Mouse (Mus musculus) liver, adult (tissue): Measurements from ENCODE around the gene Psmg3.

Experiments used
- GATA4 ChIP-seq: IDR thresholded peaks from 2 replicates; pipeline ENCODE4 v1.6.1; 2014; ENCODE audit warnings: mild to moderate bottlenecking, low read length; ENCODE audit not compliant: insufficient replicate concordance

Gene Psmg3

DNA sequence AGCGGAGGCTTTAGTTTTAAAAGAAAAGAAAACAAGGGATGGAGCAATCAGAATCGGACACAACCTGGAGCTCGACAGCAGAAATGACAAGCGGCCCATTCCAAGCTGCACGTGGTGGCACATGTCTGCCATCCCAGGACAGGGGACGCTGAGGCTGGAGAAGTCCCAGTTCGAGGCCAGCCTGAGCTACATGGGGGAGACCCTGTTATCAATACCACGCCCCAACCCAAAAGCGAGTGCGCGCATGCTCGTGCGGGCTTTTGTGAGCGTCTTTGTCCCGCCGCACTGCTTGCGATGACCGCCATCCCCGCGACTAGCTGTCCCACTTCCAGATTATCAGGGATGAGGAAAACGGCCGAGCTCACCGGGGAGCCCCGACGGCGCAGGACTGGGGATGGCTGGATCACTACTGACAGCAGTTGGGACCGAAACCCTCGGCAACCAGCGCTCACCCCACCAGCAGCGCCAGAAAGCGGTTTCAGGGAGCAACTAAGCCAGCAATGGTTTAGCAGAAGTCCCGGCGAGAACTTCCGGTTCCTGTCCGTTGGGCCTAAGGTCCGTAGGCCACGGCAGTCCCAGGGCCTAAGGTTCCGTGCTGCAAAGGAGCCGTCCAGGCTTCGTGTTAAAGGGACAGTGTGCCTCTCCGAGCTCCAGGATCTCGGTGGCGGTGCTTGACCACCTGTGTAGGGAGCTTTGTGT lies at the start of gene Psmg3, which contains the start of gene Gm26938:
Gene Psmg3 (minus strand): TSS at position 529 of the 699 bp plus-strand sequence.
Gene Gm26938 (minus strand): TSS at position 51 of the 699 bp plus-strand sequence.
- peak; percentile 17; the same call in 1 of the 2 replicates for TF ChIP-seq GATA4

DNA sequence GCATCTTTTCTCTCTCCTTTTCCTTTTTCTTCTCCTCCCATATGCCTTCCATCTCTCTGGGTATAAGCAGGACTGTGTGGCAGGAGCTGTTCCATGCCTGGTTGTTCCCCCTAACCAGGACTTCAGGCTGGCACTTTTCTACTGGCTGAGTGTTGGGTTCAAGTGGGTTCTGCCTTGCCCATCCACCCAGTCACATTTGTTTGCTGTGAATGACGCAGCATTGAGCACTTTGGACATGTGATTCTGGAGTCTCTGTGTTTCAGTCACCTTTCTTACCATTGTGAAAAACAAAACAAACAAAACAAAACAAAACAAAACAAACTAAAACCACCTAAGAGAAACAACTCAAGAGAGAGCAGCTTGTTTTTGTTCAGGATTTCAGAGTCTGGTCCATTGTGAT lies 44.8 kb upstream of the Psmg3 start:
- no peak for TF ChIP-seq GATA4

DNA sequence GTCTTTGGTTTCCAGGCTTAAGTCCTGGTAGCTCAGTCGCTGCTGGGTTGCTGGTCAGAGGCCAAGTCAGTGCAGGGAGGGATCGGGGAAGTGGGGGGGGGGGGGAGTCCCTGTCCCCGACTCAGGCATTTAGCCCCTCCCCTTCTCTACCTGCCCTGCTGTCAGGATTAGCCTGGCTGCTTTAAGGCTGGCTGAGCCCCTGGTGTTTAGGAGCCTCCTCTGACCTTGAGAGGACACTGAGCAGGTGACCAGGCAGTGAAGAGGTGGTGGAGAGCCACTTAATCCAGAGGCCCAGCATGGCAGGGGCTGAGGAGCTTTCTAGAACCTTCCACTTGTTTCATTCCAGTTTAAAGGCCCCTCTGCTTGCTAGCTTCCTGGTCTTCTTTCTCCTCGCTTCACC lies 44.2 kb upstream of the Psmg3 start:
- no peak for TF ChIP-seq GATA4

DNA sequence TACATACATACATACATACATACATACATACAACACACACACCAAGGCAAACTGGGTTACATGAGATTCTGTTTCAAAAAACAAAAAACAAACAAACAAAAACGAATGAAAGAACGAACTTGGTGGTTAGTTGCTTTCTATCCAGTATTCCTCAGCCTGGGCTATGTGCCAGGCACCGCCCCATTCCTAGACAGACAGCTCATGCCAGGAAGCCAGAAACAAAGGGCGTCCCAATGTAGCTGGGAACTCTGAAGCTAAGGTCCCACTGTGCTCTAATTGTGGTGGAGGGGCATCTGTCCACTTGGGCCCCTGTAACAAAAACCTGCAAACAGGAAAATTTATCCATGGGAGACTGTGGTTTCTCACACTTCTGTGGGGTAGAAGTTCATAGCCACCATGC lies 36.1 kb upstream of the Psmg3 start:
- no peak for TF ChIP-seq GATA4

DNA sequence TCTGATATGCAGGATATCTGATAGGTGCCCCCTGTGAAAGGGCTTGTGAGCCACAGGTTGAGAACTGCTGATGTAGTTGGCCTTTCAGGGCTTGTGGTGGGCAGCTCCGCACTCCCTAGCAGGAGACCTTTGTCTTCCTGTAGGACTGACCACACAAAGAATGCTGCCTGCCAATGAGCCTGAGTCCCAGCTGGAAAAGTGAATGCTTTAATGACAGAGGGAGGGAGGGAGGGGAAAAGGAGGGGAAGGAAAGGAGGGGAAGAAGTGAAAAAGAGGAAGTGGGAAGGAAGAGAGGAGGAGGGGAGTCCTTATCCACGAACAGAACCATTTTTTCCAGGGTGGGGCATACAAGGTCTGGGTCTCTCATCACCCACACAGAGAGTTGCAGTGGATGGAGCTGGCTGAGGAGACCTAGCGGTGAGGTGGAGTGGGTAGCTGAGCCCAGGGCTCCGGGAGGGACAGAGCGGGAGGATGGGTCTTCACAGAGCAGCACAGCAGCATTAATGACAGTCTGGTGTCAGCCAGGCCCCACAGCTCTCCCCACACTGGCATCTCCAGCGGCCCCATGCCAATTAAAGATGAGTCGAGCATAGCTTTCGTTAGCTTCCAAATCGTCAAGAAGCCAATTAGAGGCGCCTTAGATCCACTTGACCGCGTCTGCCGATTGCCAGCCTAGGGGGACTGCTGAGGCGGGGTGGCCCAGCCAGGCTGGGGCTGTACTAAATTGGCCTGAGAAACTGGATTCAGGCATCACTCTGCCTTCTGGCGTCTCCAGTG lies 33.8 kb upstream of the Psmg3 start:
- no peak for TF ChIP-seq GATA4

DNA sequence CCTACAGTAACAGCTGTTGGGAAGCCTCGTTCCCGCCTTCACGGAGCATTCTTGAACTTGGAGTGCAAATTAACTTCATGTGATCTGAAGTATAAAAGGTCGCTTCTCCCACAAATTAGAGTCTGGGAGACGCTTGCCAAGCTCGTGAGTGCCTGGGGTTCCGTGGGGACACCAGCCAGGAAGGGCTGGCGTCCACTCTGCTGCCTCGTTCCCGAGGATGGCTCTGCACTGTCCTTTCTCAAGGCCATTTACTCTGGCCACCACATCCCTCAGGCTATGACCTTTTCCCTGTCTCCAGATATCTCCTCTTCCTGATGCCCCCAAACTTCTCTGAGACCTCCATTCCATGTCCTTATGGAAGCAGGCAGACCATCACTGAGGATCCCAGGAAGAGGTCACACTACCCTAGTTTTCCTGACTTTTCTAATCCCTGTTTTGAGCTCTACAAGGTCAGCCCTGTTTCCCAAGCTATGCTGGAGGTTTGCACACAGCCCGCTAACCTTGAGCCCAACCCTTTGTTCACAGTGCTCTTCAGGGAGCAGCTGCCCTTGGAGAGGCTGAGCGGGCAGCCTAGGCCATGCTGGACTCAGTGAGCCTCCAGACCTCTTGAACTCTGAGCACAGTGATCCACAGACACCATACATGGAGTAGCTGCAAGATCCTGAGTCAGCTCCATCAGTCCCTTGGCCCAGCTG lies 23.1 kb upstream of the Psmg3 start:
- no peak for TF ChIP-seq GATA4

DNA sequence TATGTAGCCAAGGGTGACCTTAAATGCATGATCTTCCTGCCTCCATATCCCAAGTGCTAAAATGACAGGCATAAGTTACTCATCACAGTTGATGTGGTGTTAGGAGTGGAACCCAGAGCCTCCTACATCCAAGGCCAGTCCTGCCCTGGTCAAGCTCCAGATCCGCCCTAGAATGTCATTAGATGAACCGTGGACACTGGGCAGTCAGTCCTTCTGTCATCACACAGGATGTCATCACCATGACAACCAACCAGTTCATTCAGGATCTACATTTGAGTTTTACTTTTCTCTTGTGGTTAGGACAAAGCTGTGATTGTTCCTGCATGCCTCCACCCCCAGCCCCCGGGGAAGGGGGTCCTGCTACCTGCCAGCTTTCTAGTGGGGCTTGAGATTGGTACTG lies 12.5 kb upstream of the Psmg3 start:
- TF ChIP-seq GATA4 = no peak

DNA sequence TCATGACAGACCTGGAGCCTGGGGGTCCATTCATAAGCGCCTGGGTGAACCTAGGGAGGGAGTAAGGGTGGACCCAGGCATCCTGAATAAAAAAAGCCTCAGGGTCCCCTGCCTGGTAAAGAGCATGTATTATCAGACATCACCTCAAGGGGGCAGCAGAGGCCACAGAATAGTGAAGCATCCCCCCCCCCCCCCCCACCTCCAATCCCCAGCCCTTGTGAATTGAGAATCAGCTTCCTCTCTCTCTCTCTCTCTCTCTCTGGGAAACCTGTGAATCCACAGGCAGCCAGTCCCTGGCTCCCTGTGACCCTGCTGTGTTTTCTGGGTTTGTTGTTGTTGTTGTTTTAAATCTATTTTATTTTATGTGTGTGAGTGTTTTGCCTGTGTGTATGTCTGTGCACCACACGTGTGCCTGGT lies 11.8 kb upstream of the Psmg3 start:
- TF ChIP-seq GATA4 = no peak

DNA sequence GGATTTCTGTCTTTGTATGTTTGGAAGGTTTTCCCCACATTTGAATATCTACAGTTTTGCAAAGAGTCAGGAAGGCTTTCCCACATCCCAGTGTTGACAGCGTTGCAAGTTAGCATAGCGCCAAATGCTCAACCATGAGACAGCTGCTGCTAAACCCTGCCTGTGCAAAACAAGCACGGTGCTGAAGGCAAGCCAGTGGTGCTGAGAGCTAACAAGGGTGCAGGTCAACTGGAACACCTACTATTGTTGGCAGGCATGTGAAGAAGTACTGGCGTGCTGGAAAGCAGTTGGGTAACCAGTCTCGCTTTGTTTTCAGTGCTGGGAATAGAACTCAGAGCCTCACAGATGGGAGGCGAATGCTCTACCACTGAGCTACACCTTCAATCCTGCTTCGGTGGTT lies 9.0 kb upstream of the Psmg3 start:
- TF ChIP-seq GATA4 = no peak

DNA sequence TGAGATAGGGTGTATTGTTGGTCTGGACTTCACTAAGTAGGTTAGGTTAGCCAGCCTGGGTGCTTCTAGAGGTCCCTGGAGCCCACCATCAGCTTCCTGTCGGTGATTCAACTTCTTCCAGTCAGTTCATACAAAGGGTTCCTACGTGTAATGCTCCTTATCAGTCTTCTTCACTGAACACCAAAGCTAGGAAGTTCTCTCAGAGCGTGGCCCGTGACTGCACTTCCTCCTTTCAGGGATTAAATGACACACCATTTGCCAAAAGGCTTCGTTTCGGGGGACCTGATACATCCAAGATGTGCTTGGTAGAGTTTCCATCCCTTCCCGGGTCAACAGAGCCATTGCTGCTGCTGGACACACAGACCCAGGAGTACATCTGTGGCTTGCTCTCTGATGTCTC lies 5.4 kb upstream of the Psmg3 start:
- no peak for TF ChIP-seq GATA4

DNA sequence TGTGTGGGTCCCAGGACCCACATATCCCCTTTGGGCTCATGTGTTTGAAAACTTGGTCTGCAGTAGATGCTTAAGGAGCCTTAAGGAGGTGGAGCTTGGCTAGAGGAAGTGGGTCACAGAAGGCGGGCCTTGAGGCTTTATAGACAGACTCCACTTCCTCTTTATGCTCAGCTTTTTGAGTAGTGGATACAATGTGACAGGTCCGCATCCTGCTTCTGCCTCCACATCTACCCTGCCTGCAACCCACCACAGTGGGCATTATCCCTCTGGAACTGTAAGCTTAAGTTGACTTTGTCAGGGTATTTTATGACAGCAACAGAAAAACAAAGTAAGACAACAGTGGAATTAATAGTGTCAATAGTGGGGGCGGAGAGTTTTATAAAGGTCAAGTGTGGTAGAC lies 4.0 kb upstream of the Psmg3 start:
- no peak for TF ChIP-seq GATA4

DNA sequence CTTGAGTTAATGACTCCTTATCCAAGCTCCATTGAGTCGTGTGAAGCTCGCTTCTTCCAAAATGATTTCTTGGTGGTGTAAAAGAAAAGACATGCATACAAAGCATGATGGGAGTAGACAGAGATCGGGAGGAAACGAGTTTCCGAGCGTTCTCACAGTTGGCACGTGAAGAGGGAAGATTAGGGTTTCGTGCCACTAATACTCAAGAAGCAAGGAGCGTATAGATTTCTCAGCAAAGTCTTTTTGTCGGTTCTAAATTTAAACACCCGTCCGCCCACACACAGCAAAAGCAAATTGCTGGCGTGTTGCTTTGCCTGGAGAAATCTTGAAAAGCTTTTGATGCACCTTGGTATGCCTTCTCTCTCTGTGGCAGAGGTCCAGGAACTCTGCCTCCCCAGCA lies 2.7 kb upstream of the Psmg3 start:
- no peak for TF ChIP-seq GATA4

DNA sequence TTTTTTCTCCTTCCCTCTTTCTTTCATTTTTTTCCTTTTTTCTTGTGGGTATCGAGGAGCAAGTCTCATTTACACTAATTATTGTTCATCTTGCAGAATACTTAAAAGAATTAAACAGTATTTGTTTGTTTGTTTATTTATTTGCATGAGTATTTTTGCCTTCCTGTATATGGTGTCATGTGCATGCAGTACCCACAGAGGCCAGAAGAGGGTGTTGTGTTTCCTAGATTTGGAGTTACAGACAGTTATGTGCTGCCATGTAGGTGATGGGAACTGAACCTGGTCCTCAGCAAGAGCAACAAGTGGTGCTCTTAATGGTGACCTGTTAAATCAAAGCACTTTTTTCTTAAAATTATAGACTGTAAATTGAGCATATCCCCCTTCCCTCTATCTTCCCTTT lies 908 bp upstream of the Psmg3 start:
- TF ChIP-seq GATA4 = no peak

DNA sequence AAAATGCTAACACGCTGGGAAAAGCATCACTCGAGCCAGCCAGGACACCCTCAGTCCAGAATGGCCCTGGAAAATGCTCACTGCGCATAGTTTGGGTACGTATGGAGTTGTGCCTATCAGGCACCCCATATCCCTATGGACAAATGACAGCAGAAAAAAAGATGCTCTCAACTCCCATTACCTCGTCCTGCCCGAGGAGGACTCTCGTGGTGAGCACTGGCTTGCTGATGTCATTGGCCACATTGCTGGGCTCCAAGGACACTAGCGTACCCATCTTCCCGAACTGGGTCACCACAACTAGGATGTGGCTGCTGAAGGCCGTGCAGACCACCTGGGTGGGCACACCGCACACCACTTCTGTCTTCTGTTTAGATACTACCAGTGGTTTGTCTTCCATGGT lies 738 bp downstream of the Psmg3 start:
- no peak for TF ChIP-seq GATA4

DNA sequence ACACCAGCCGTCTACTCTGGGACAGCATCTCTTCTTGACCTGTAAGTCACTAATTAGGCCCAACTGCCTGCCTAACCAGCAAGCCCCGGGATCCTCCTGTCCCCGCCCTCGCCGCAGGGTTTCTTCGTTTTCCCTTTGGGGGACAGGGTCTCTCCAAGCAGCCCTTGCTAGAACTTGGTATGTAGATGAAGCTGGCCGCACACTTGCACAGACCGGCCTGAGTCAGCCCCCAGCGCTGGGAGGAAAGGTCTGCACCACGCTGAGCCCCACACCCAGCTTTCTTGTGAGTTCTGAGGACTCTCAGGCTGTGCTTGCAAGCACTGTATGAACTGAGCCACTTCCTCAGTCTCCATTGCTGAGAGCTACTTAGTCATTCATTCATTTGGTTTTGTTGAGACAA lies 2.2 kb downstream of the Psmg3 start:
- no peak for TF ChIP-seq GATA4
